In genomic region chr1:189860112-189860941, GRCm38 (mm10) we compare ENCODE assay signal across 7 mouse cellular contexts.
DNase-seq lines count a peak whose midpoint lies in the region; ATAC-seq lines count a peak whose summit lies in the region.

No protein-coding gene starts in this region.

- DNase-seq in kidney, postnatal 10 days = peak; percentile 50
- no peak for DNase-seq in kidney, adult 18-20 months
- peak; percentile 48 for DNase-seq in NIH3T3 (ENCODE audit: low read depth)
- DNase-seq in splenic B cell, adult 2 months (ENCODE audit: low read depth, low spot score) = peak; percentile 31
- DNase-seq in urinary bladder, adult 2 months (ENCODE audit: low spot score) = no peak
- no peak for DNase-seq in embryo, embryonic 10 days (ENCODE audit: low spot score)

- peak; percentile 71 for ATAC-seq in erythroblast, adult 5-6 weeks (replicated peaks; ENCODE audit: low FRiP score, poor library complexity, severe bottlenecking)

- H3K27me3 ChIP-seq in splenic B cell, adult 2 months (ENCODE audit: control insufficient read depth, insufficient read depth, low read length, poor library complexity, severe bottlenecking) = no peaks in the 10 kb centered on the region

- H3K36me3 ChIP-seq in splenic B cell, adult 2 months (ENCODE audit: control insufficient read depth, insufficient read depth, low read length, poor library complexity, severe bottlenecking) = no peaks in the 10 kb centered on the region; the same call in 1 of the 2 replicates

Comparison
In these comparisons a context has a peak if more than half of its experiments do, and no peak if none do; other contexts are left out.
1. DNase-seq: peak in kidney, postnatal 10 days (single experiment), NIH3T3 (single experiment) and splenic B cell, adult 2 months (single experiment); none in kidney, adult 18-20 months (single experiment), urinary bladder, adult 2 months (single experiment) and embryo, embryonic 10 days (single experiment).